Mouse (Mus musculus) kidney, embryonic 15.5 days (tissue): ENCODE measurements at regions not wholly inside any gene's neighbourhood (a gene's known extent, or its start where the extent isn't known, plus 50 kb on each side); places are given as distances from the start of the nearest gene placed in this dataset.
A peak's percentile ranks its signal among the peaks of the same experiment; 100 is the strongest.

Experiments
- ATAC-seq: fragments of 200-750 bp; cut with Nextera tagmentation; replicated peaks from 2 replicates; pipeline ENCODE4 v1.8.0; 2017; ENCODE audit warnings: moderate TSS enrichment; ENCODE audit not compliant: low FRiP score
- H3K27ac ChIP-seq: fragments of 300-500 bp; sonication (generic); 2 replicates; pipeline ENCODE4 v1.5.1; 2015; ENCODE audit warnings: mild to moderate bottlenecking, inconsistent platforms
- H3K27me3 ChIP-seq: fragments of 300-500 bp; sonication (generic); 2 replicates; pipeline ENCODE4 v1.6.1; 2015; ENCODE audit warnings: inconsistent platforms
- H3K36me3 ChIP-seq: fragments of 300-500 bp; sonication (generic); 2 replicates; pipeline ENCODE4 v1.6.1; 2015; ENCODE audit warnings: inconsistent platforms
- H3K4me1 ChIP-seq: fragments of 300-500 bp; sonication (generic); 2 replicates; pipeline ENCODE4 v1.6.1; 2015; ENCODE audit warnings: inconsistent platforms
- H3K4me2 ChIP-seq: fragments of 300-500 bp; sonication (generic); 2 replicates; pipeline ENCODE4 v1.6.1; 2015; ENCODE audit warnings: moderate library complexity, mild to moderate bottlenecking, inconsistent platforms
- H3K4me3 ChIP-seq: fragments of 300-500 bp; sonication (generic); replicated peaks from 2 replicates; pipeline ENCODE4 v1.5.1; 2015; ENCODE audit warnings: mild to moderate bottlenecking, inconsistent platforms
- H3K9ac ChIP-seq: fragments of 300-500 bp; sonication (generic); 2 replicates; pipeline ENCODE4 v1.6.1; 2015; ENCODE audit warnings: mild to moderate bottlenecking, inconsistent platforms
- H3K9me3 ChIP-seq: fragments of 300-500 bp; sonication (generic); replicated peaks from 2 replicates; pipeline ENCODE4 v1.6.1; 2016; ENCODE audit warnings: inconsistent platforms
- WGBS: fragments of 180-500 bp; shearing (Covaris S2); methylation state at CpG from one replicate; pipeline ENCODE4 v1.1.7; 2015; ENCODE audit warnings: mixed read lengths; 5-methylcytosine and 5-hydroxymethylcytosine counted together

DNA sequence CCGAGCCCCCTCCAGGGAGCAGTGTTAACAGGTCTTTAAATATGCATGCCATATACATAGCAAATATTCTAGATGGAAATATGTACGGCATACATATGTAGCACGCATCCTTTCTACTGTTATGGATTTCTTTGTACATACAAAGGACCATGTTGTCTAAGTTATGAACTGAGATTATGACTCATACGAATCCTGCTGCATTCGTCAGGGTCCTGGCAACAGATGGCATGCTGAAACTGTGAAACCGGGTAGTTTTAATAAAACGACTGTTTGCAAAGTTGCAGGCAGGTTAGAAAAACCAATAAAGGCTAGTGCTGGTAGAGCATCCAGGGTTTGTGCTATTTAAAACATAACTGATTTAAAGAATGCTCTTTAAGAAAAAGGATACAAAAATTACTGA is 88.8 kb upstream of the Tlk1 start:
- Histone ChIP-seq H3K4me1 (peaks cover 5% of the 10 kb centered on the region; the same call in 1 of the 2 replicates), H3K9ac (no peak overlapping the region), H3K4me2 (no peak overlapping the region), H3K4me3 (no peak overlapping the region), H3K27ac (no peak overlapping the region), H3K27me3 (no peaks in the 10 kb centered on the region), H3K9me3 (no peaks in the 10 kb centered on the region), H3K36me3 (no peaks in the 10 kb centered on the region)
- ATAC-seq: no peak
- 87% methylated on average over 7 of the region's 7 CpGs for WGBS

DNA sequence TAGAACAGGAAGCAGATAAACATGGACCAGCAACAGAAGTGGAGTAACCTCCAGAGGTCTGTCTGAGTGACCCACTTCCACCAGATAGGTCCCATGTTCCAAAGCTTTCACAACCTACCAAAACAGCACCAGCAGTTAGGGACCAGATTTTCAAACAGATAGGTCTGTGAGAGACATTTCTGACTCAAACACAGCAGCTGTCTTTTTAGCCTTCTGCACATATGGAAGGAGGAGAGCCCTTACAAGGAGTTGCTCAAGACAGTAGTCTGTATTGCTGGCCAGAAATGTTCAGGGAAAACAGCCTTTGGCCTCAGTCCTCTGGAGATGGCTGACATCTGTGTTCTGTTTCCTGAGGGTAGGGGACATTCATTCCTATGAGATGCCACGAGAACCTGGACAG is 83.9 kb upstream of the Tlk1 start:
- WGBS: 74% methylated on average over 1 of the region's 1 CpGs
- Histone ChIP-seq H3K4me1 (peaks cover 17% of the 10 kb centered on the region), H3K27me3 (no peaks in the 10 kb centered on the region), H3K27ac (no peak overlapping the region), H3K4me3 (no peak overlapping the region), H3K9me3 (no peaks in the 10 kb centered on the region), H3K4me2 (no peak overlapping the region), H3K9ac (no peak overlapping the region), H3K36me3 (no peaks in the 10 kb centered on the region)
- no peak for ATAC-seq

DNA sequence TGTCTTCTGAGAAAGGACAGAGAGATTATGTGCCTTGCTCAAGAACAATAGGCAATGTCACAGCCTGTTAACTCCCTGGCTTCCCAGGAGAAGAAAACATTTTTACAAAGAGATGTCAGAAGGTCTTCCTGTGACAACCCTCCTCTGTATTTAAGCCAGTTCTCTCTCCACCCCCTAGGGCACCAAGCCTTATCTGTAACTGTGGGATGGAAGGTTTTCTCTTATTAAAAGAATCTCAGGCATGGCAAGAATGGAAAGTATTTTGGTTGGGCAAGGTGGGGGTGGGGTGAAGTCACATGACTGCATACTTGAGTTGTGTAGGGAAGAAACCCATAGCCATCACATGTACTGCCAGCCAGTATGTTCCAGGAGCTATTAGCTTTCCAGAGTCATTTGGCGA is 83.1 kb upstream of the Tlk1 start:
- no peaks in the 10 kb centered on the region for H3K27me3 ChIP-seq
- 79% methylated on average over 1 of the region's 1 CpGs for WGBS
- no peak overlapping the region for H3K4me2 ChIP-seq
- ATAC-seq: peak; percentile 46; the same call in 1 of the 2 replicates
- no peak overlapping the region for H3K4me3 ChIP-seq
- peaks cover 17% of the 10 kb centered on the region for H3K4me1 ChIP-seq
- no peak overlapping the region for H3K9ac ChIP-seq
- H3K9me3 ChIP-seq: no peaks in the 10 kb centered on the region
- H3K36me3 ChIP-seq: no peaks in the 10 kb centered on the region
- H3K27ac ChIP-seq: peak overlapping the region; percentile 51; the same call in 1 of the 2 replicates

DNA sequence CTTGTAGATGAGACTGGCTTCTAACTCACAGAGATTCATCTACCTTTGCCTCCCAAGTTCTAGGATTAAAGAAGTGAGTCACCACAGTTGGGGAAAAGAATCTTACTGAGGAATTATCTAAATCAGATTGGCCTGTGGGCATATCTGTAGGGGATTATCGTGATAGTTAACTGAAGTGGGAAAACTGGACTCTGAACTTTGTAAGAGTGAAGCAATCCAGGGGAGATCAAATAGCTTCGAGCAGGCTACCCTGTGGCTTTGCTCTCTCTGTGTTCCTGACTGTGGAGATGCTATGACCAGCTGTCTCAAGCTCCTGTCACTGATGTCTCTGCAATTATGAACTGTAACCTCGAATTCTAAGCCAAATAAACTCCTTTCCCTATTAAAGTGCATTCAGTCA is 80.7 kb upstream of the Tlk1 start:
- WGBS: 60% methylated on average over 3 of the region's 3 CpGs
- Histone ChIP-seq H3K4me3 (no peak overlapping the region), H3K4me1 (peaks cover 16% of the 10 kb centered on the region), H3K4me2 (no peak overlapping the region), H3K9me3 (no peaks in the 10 kb centered on the region), H3K9ac (no peak overlapping the region), H3K27ac (no peak overlapping the region), H3K36me3 (no peaks in the 10 kb centered on the region), H3K27me3 (no peaks in the 10 kb centered on the region)
- ATAC-seq: no peak

DNA sequence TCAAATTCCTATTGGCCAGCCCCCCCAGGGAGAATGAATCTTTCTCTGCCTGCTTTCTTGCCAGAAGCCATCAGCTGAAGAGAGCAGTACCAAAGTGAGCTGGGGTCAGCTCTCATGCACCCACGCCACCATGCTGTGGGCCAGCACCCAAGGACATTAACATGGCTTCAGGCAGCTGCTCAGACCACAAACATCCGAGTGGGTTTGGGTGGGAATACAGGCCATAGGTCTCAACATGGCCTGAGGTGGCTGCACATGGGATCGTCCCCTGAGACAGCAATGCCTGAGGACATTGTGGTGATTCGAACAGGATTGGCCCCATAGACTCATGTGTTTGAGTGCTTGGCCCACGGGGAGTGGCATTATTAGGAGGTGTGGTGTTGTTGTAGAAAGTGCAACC is 78.9 kb upstream of the Tlk1 start:
- no peaks in the 10 kb centered on the region for H3K27me3 ChIP-seq
- H3K4me2 ChIP-seq: no peak overlapping the region
- peaks cover 12% of the 10 kb centered on the region for H3K4me1 ChIP-seq
- H3K9ac ChIP-seq: no peak overlapping the region
- no peaks in the 10 kb centered on the region for H3K36me3 ChIP-seq
- no peak for ATAC-seq
- H3K9me3 ChIP-seq: no peaks in the 10 kb centered on the region
- H3K27ac ChIP-seq: no peak overlapping the region
- H3K4me3 ChIP-seq: no peak overlapping the region
- 89% methylated on average over 5 of the region's 5 CpGs for WGBS

DNA sequence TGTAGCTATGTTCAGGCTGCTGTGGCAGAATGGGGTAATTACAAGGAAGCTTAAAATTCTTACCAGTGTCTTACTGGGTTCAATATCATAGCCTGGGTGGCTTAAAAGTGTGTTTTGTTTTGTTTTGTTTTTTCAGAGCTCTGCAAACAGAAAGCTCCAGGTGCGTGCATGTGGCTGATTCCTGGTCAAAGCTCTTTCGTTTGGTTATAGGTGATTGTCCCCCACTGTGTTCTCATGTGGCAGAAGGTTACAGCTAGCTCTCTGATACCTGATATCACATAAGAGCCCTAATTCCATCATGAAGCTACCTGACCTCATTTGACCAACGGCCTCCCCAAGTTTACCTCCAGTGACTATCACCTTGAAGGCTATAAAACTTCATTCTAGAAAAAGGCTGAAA is 76.7 kb upstream of the Tlk1 start:
- H3K9me3 ChIP-seq: no peaks in the 10 kb centered on the region
- no peak overlapping the region for H3K4me2 ChIP-seq
- no peaks in the 10 kb centered on the region for H3K36me3 ChIP-seq
- ATAC-seq: no peak
- no peak overlapping the region for H3K27ac ChIP-seq
- H3K4me1 ChIP-seq: no peaks in the 10 kb centered on the region
- H3K4me3 ChIP-seq: no peak overlapping the region
- 67% methylated on average over 3 of the region's 3 CpGs for WGBS
- H3K9ac ChIP-seq: no peak overlapping the region
- H3K27me3 ChIP-seq: no peaks in the 10 kb centered on the region

DNA sequence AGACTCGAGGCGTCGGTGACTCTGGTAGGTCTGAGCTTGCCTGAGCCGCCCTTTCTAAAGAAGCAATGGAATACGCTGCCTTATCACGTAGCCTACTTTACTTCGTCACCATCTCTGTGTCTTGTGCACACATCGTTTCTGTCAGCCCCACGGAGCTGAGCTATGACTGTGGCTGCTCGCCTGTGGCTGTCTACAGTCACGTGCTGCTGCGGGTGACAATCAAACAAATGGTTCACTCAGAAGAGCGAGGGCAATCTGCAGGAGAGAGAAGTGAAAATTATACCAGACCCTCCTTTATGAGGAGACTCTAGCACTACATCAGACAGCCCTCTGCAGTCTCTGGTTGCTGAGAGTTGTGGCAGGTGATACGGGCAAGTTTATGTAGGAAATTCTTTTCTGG is 76.0 kb upstream of the Tlk1 start:
- no peak overlapping the region for H3K4me3 ChIP-seq
- H3K9me3 ChIP-seq: no peaks in the 10 kb centered on the region
- no peak overlapping the region for H3K4me2 ChIP-seq
- 60% methylated on average over 14 of the region's 14 CpGs for WGBS
- H3K27ac ChIP-seq: no peak overlapping the region
- no peaks in the 10 kb centered on the region for H3K36me3 ChIP-seq
- no peaks in the 10 kb centered on the region for H3K4me1 ChIP-seq
- no peak for ATAC-seq
- no peak overlapping the region for H3K9ac ChIP-seq
- H3K27me3 ChIP-seq: no peaks in the 10 kb centered on the region

DNA sequence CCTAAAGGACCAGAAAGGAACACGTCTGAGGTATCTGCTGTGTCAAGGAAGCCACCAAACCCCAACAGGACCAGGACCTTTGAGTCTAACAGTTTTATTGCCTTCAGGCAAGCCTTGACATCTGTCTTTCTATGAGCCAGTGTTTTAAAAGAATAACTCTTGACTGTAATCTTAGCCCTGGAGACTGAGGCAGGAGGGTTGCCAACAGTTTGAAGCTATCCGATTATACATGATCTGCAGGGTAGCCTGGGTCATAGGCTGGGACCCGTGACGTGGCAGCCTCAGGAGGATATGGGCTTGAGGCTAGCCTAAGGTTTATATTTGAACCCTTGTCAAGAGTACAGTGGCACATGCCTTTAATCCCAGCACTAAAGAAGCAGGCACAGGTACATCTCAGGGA is 73.5 kb upstream of the Tlk1 start:
- Histone ChIP-seq H3K27ac (no peak overlapping the region), H3K4me2 (no peak overlapping the region), H3K9ac (no peak overlapping the region), H3K27me3 (no peaks in the 10 kb centered on the region), H3K36me3 (no peaks in the 10 kb centered on the region), H3K9me3 (no peaks in the 10 kb centered on the region), H3K4me1 (no peaks in the 10 kb centered on the region), H3K4me3 (no peak overlapping the region)
- WGBS: 90% methylated on average over 4 of the region's 4 CpGs
- ATAC-seq: no peak

DNA sequence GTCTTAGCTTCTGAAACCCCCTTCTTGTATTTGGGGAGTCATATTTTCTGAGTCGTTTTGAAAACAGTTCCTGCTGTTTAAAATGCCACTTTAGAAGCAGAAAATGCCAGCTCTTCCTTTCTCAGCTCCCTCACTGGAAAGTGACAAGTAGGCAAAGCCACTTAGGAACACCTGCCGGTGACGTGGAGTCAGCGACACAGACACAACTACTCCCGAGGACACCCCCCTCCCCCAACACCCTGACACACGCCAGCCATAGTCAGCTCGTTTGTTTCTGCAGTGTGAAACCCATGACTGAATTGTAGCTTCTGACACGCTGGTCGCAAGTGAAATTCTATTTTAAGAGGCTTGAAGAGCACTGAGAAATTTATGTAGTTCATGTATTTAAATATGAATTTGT is 72.9 kb upstream of the Tlk1 start:
- H3K36me3 ChIP-seq: no peaks in the 10 kb centered on the region
- 72% methylated on average over 9 of the region's 9 CpGs for WGBS
- H3K4me2 ChIP-seq: no peak overlapping the region
- no peak overlapping the region for H3K4me3 ChIP-seq
- no peak overlapping the region for H3K27ac ChIP-seq
- H3K4me1 ChIP-seq: no peaks in the 10 kb centered on the region
- H3K27me3 ChIP-seq: no peaks in the 10 kb centered on the region
- no peak overlapping the region for H3K9ac ChIP-seq
- no peaks in the 10 kb centered on the region for H3K9me3 ChIP-seq
- no peak for ATAC-seq

DNA sequence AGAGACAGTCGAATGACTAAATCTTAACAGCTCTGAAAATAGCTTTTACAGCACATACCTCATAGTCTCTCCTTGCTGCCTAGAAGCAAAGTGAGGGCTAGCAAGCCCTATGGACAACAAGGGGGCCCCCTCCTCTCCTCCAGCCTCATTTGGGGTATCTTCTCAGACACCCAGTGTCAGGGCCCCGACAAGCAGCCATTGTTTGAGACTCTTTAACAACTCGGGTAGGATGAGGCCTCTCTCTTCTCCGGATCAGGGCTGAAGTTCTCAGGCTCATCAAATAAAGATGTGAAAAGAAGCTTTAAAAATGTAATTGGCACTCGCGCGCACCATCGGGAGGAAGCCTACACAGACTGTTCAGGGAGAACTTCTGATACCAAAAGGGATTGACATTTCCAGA is 71.8 kb upstream of the Tlk1 start:
- H3K4me3 ChIP-seq: no peak overlapping the region
- H3K9ac ChIP-seq: no peak overlapping the region
- H3K4me1 ChIP-seq: no peaks in the 10 kb centered on the region
- H3K36me3 ChIP-seq: no peaks in the 10 kb centered on the region
- no peak overlapping the region for H3K4me2 ChIP-seq
- no peaks in the 10 kb centered on the region for H3K9me3 ChIP-seq
- WGBS: 93% methylated on average over 8 of the region's 8 CpGs
- H3K27me3 ChIP-seq: no peaks in the 10 kb centered on the region
- no peak overlapping the region for H3K27ac ChIP-seq
- no peak for ATAC-seq

DNA sequence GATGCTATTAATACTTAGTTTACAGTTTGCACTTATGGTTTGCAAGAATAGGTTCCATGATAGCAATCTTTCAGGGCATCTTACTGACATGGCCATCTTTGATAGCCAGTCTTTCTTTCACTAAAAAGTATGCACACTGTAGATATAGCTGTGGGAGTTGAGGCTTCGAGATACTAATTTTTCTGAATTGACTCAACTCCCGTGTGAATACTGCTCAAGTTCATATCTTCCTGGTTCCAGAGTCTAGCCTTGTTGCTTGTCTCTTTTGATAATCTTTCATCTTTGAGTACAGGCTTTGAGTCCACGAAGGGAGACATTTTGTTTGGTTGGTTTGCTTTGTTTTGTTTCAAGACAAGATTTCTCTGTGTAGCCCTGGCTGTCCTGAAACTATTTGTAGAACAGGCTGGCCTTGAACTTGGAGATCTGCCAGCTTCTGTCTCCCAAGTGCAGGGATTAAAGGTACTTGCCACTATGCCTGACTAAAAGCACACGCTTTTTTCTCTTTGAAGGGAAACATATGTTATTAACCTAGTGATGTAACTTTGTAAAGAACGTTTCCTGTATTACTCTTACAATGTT is 64.1 kb upstream of the Tlk1 start:
- WGBS: 60% methylated on average over 5 of the region's 5 CpGs
- Histone ChIP-seq H3K4me1 (no peaks in the 10 kb centered on the region), H3K9me3 (no peaks in the 10 kb centered on the region), H3K9ac (no peak overlapping the region), H3K27ac (no peak overlapping the region), H3K27me3 (no peaks in the 10 kb centered on the region), H3K4me3 (no peak overlapping the region), H3K36me3 (no peaks in the 10 kb centered on the region), H3K4me2 (no peak overlapping the region)
- no peak for ATAC-seq

DNA sequence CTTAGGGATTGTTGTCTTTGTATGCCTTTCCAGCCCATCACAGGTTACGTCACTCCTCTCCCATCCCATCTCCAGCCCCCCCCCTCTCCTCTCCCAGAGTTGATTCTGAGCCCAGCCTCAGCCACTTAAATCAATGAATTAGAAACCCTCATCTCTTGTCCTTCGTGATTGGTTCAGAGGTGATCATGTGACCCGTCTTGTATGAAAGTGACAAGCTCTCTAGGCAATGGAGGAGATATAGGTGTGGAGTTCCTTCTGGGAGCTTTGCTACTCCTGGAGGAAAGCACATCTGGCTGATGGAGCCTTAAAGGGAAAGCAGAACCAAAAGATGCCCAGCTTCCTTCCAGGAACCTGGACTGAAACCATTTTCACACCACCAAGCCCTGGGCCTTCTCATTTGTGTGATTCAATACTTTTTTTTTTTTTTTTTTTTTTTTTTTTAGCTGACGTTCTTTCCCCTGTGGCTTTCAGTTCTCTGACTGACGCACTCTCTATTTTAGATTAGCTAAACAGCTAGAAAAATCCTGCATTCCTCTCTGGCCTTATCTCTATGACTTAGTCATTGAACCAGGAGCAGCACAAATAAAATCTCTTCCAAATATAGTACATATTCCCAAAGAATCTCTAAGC is 63.4 kb upstream of the Tlk1 start:
- H3K4me2 ChIP-seq: no peak overlapping the region
- 82% methylated on average over 5 of the region's 5 CpGs for WGBS
- no peaks in the 10 kb centered on the region for H3K4me1 ChIP-seq
- no peak overlapping the region for H3K4me3 ChIP-seq
- no peaks in the 10 kb centered on the region for H3K36me3 ChIP-seq
- H3K9ac ChIP-seq: no peak overlapping the region
- ATAC-seq: no peak
- H3K27ac ChIP-seq: no peak overlapping the region
- no peaks in the 10 kb centered on the region for H3K9me3 ChIP-seq
- H3K27me3 ChIP-seq: no peaks in the 10 kb centered on the region

DNA sequence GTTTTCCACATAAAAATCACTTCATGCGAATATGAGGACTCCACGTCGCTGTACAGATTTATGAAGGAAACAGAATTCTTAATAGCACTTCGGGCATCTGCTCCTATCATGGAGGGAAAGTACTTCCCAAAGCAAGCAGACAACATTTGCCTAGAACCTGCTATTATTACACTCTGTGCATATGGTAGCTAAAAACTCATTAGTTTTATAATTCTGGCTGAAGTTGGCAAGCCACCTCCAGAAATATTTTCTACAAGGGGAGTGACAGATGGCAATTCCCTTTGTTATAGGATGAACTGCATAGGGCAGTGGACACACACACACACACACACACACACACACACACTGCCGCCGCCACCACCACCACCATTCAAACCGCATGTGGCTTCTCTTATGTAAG is 61.3 kb upstream of the Tlk1 start:
- WGBS: 90% methylated on average over 7 of the region's 7 CpGs

More for the DNA sequence above, 61.3 kb upstream of the Tlk1 start:
- H3K4me3 ChIP-seq: no peak overlapping the region
- no peaks in the 10 kb centered on the region for H3K4me1 ChIP-seq
- no peak overlapping the region for H3K27ac ChIP-seq
- no peaks in the 10 kb centered on the region for H3K27me3 ChIP-seq
- no peak overlapping the region for H3K4me2 ChIP-seq
- ATAC-seq: no peak
- H3K36me3 ChIP-seq: no peaks in the 10 kb centered on the region
- no peaks in the 10 kb centered on the region for H3K9me3 ChIP-seq
- no peak overlapping the region for H3K9ac ChIP-seq
